Mouse (Mus musculus): ENCODE data around the gene Tmem43. TPM values are rescaled to one million over a fixed set of nuclear protein-coding genes. Genes with fewer than 3 reads are reported as not detected.
A peak's percentile ranks its signal among the peaks of the same experiment; 100 is the strongest.

Gene Tmem43
- polyA plus RNA-seq, 1 experiment from 2014 or later = 69.6 TPM

GRCm38 (mm10) chr6:91518454-91519020 lies 45.0 kb downstream of the Tmem43 start:
- no peak overlapping the region for H3K9ac ChIP-seq
- peaks cover 25% of the 10 kb centered on the region for H3K4me1 ChIP-seq
- no peak overlapping the region for H3K4me3 ChIP-seq (replicated peaks)
- 91% methylated on average over 7 of the region's 7 CpGs for WGBS
- H3K27me3 ChIP-seq = no peaks in the 10 kb centered on the region
- H3K27ac ChIP-seq (replicated peaks) = no peak overlapping the region
- ATAC-seq (ENCODE audit: insufficient number of reproducible peaks, low FRiP score, low TSS enrichment, low read depth) = no peak
- peaks cover 60% of the 10 kb centered on the region for H3K36me3 ChIP-seq
- no peak overlapping the region for H3K4me2 ChIP-seq (replicated peaks)
- no peaks in the 10 kb centered on the region for H3K9me3 ChIP-seq (replicated peaks)

GRCm38 (mm10) chr6:91522816-91523215 lies 49.3 kb downstream of the Tmem43 start:
- H3K4me1 ChIP-seq = 0 out of 2 replicates have a peak, but pooled peaks cover 18% of the 10 kb centered on the region
- H3K27me3 ChIP-seq = no peaks in the 10 kb centered on the region
- no peak overlapping the region for H3K27ac ChIP-seq (replicated peaks)
- H3K4me3 ChIP-seq (replicated peaks) = no peak overlapping the region
- H3K36me3 ChIP-seq = peaks cover 67% of the 10 kb centered on the region
- no peak overlapping the region for H3K9ac ChIP-seq
- 93% methylated on average over 5 of the region's 5 CpGs for WGBS
- no peak overlapping the region for H3K4me2 ChIP-seq (replicated peaks)
- no peaks in the 10 kb centered on the region for H3K9me3 ChIP-seq (replicated peaks)
- no peak for ATAC-seq (ENCODE audit: insufficient number of reproducible peaks, low FRiP score, low TSS enrichment, low read depth)

GRCm38 (mm10) chr6:91525544-91525943 lies 52.0 kb downstream of the Tmem43 start:
- Histone ChIP-seq H3K4me2 (replicated peaks) (no peak overlapping the region), H3K27ac (replicated peaks) (peak overlapping the region; percentile 34; the same call in 1 of the 2 replicates), H3K4me3 (replicated peaks) (no peak overlapping the region), H3K36me3 (peaks cover 41% of the 10 kb centered on the region), H3K9ac (no peak overlapping the region), H3K27me3 (no peaks in the 10 kb centered on the region), H3K4me1 (0 out of 2 replicates have a peak, but pooled peaks cover 18% of the 10 kb centered on the region), H3K9me3 (replicated peaks) (no peaks in the 10 kb centered on the region)
- 76% methylated on average over 4 of the region's 4 CpGs for WGBS
- no peak for ATAC-seq (ENCODE audit: insufficient number of reproducible peaks, low FRiP score, low TSS enrichment, low read depth)

- H3K4me3 ChIP-seq (replicated peaks) = no peak overlapping the region
- no peaks in the 10 kb centered on the region for H3K27me3 ChIP-seq
- peaks cover 18% of the 10 kb centered on the region; the same call in 1 of the 2 replicates for H3K4me1 ChIP-seq
- H3K9me3 ChIP-seq (replicated peaks) = no peaks in the 10 kb centered on the region
- no peak overlapping the region for H3K27ac ChIP-seq (replicated peaks)
- no peak overlapping the region for H3K4me2 ChIP-seq (replicated peaks)
- WGBS = 35% methylated on average over 5 of the region's 5 CpGs
- no peak for ATAC-seq (ENCODE audit: insufficient number of reproducible peaks, low FRiP score, low TSS enrichment, low read depth)
- peaks cover 24% of the 10 kb centered on the region for H3K36me3 ChIP-seq
- H3K9ac ChIP-seq = no peak overlapping the region
Measured at GRCm38 (mm10) chr6:91527227-91527860, 53.8 kb downstream of the Tmem43 start.

GRCm38 (mm10) chr6:91528265-91528664 lies 54.8 kb downstream of the Tmem43 start:
- Histone ChIP-seq H3K27me3 (no peaks in the 10 kb centered on the region), H3K36me3 (peaks cover 14% of the 10 kb centered on the region), H3K4me2 (replicated peaks) (no peak overlapping the region), H3K4me1 (peaks cover 24% of the 10 kb centered on the region; the same call in 1 of the 2 replicates), H3K27ac (replicated peaks) (no peak overlapping the region), H3K9me3 (replicated peaks) (no peaks in the 10 kb centered on the region), H3K9ac (no peak overlapping the region), H3K4me3 (replicated peaks) (no peak overlapping the region)
- WGBS = 82% methylated on average over 7 of the region's 7 CpGs
- no peak for ATAC-seq (ENCODE audit: insufficient number of reproducible peaks, low FRiP score, low TSS enrichment, low read depth)

- no peak for ATAC-seq (ENCODE audit: insufficient number of reproducible peaks, low FRiP score, low TSS enrichment, low read depth)
- Histone ChIP-seq H3K27me3 (no peaks in the 10 kb centered on the region), H3K9me3 (replicated peaks) (no peaks in the 10 kb centered on the region), H3K4me3 (replicated peaks) (no peak overlapping the region), H3K36me3 (no peaks in the 10 kb centered on the region), H3K4me2 (replicated peaks) (no peak overlapping the region), H3K9ac (no peak overlapping the region), H3K27ac (replicated peaks) (no peak overlapping the region), H3K4me1 (peaks cover 12% of the 10 kb centered on the region; the same call in 1 of the 2 replicates)
- 78% methylated on average over 8 of the region's 8 CpGs for WGBS
Measured at GRCm38 (mm10) chr6:91530673-91531072, 57.2 kb downstream of the Tmem43 start.

- Histone ChIP-seq H3K27me3 (no peaks in the 10 kb centered on the region), H3K4me2 (replicated peaks) (no peak overlapping the region)
- WGBS = 87% methylated on average over 6 of the region's 6 CpGs
Measured at GRCm38 (mm10) chr6:91531276-91531675, 57.8 kb downstream of the Tmem43 start.

GRCm38 (mm10) chr6:91532661-91533060 lies 59.2 kb downstream of the Tmem43 start:
- WGBS = 49% methylated on average over 6 of the region's 6 CpGs
- no peak for ATAC-seq (ENCODE audit: insufficient number of reproducible peaks, low FRiP score, low TSS enrichment, low read depth)
- Histone ChIP-seq H3K4me3 (replicated peaks) (no peak overlapping the region), H3K4me1 (peaks cover 9% of the 10 kb centered on the region; the same call in 1 of the 2 replicates), H3K27me3 (no peaks in the 10 kb centered on the region), H3K4me2 (replicated peaks) (no peak overlapping the region), H3K9me3 (replicated peaks) (no peaks in the 10 kb centered on the region), H3K9ac (no peak overlapping the region), H3K27ac (replicated peaks) (no peak overlapping the region), H3K36me3 (no peaks in the 10 kb centered on the region)

More at GRCm38 (mm10) chr6:91531276-91531675, 57.8 kb downstream of the Tmem43 start:
- Histone ChIP-seq H3K36me3 (no peaks in the 10 kb centered on the region), H3K9ac (no peak overlapping the region), H3K4me1 (peaks cover 12% of the 10 kb centered on the region; the same call in 1 of the 2 replicates), H3K9me3 (replicated peaks) (no peaks in the 10 kb centered on the region), H3K4me3 (replicated peaks) (no peak overlapping the region), H3K27ac (replicated peaks) (no peak overlapping the region)
- ATAC-seq (ENCODE audit: insufficient number of reproducible peaks, low FRiP score, low TSS enrichment, low read depth) = no peak

- 31% methylated on average over 5 of the region's 5 CpGs for WGBS
- no peak overlapping the region for H3K27ac ChIP-seq (replicated peaks)
- H3K4me1 ChIP-seq = peaks cover 9% of the 10 kb centered on the region; the same call in 1 of the 2 replicates
- no peak overlapping the region for H3K9ac ChIP-seq
- no peak overlapping the region for H3K4me3 ChIP-seq (replicated peaks)
- H3K9me3 ChIP-seq (replicated peaks) = no peaks in the 10 kb centered on the region
- no peak overlapping the region for H3K4me2 ChIP-seq (replicated peaks)
- ATAC-seq (ENCODE audit: insufficient number of reproducible peaks, low FRiP score, low TSS enrichment, low read depth) = no peak
- no peaks in the 10 kb centered on the region for H3K27me3 ChIP-seq
- H3K36me3 ChIP-seq = no peaks in the 10 kb centered on the region
Measured at GRCm38 (mm10) chr6:91533359-91533758, 59.9 kb downstream of the Tmem43 start.

- Histone ChIP-seq H3K4me3 (replicated peaks) (no peak overlapping the region), H3K36me3 (no peaks in the 10 kb centered on the region), H3K9me3 (replicated peaks) (no peaks in the 10 kb centered on the region), H3K27ac (replicated peaks) (no peak overlapping the region), H3K9ac (no peak overlapping the region), H3K27me3 (no peaks in the 10 kb centered on the region), H3K4me1 (peaks cover 9% of the 10 kb centered on the region; the same call in 1 of the 2 replicates), H3K4me2 (replicated peaks) (no peak overlapping the region)
- 29% methylated on average over 2 of the region's 2 CpGs for whole genome bisulfite sequencing
- ATAC-seq (ENCODE audit: insufficient number of reproducible peaks, low FRiP score, low TSS enrichment, low read depth) = no peak
Measured at GRCm38 (mm10) chr6:91533771-91534170, 60.3 kb downstream of the Tmem43 start.

- Histone ChIP-seq H3K4me2 (replicated peaks) (no peak overlapping the region), H3K9ac (no peak overlapping the region), H3K27me3 (no peaks in the 10 kb centered on the region), H3K9me3 (replicated peaks) (no peaks in the 10 kb centered on the region), H3K4me1 (peaks cover 9% of the 10 kb centered on the region; the same call in 1 of the 2 replicates), H3K27ac (replicated peaks) (no peak overlapping the region), H3K4me3 (replicated peaks) (no peak overlapping the region), H3K36me3 (no peaks in the 10 kb centered on the region)
- no peak for ATAC-seq (ENCODE audit: insufficient number of reproducible peaks, low FRiP score, low TSS enrichment, low read depth)
- WGBS = 65% methylated on average over 4 of the region's 4 CpGs
Measured at GRCm38 (mm10) chr6:91534268-91534667, 60.8 kb downstream of the Tmem43 start.

Data from embryonic facial prominence, embryonic 15.5 days (tissue).